Mouse (Mus musculus): ENCODE results near the gene Themis2.
"Not testable (repeated sequence)": the region's sequence is repeated elsewhere in the genome, so short reads cannot be mapped to it uniquely, and the experiment has no call there.

Gene Themis2

DNA sequence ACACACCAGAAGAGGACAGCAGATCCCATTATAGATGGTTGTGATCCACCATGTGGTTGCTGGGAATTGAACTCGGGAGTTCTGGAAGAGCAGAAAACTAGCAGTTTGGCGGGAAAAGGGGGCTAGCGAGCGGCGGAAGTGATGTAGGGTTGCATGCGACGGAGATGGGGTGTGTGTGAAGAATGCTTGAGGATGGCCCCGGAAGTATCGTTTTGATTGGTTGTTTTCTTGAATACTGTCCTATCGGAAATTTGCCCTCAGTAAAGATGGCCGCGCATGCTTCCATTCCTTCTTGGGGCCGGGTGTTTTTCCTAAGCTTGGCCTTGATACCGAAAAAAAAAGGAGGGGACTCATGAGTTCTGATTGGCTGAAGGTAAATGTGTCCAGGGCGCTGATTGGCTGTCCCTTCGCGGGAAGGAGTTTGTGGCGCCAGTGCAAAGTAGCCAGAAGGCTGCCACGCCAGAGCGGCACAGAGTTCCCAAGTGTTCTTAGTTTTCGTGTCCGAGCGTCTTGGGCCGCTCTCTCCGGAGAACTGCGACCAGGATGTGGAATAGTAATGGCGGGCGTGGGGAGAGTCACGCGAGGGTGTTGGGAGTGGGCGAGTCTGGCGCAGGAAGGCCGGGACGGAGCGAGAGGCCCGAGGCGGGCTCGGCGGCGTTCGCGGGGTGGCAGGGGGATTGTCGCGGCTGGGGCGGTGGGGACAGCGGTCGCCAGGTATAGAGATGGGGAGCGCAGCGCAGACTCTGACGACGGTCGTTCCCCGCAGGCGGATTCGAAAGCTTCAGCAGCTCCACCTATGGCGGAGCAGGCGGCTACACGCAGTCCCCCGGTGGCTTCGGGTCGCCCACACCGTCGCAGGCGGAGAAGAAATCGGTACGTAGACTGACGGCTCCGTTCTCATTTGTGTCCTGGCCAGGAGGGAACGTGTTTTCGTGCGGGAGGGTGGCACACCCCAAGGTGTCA is 28.0 kb downstream of the Themis2 start, which contains the start of gene Rpa2:
Rpa2 (plus strand) TSS at position 419 of the 963 bp plus-strand sequence.
- in situ Hi-C loops (cut with MboI; ENCODE audit: low pct_unique_long_range_greater_than_20kb in 1 of 2, low sequenced_read_pairs in 2 of 2, unreplicated experiment in 1 of 2): no loop called here

DNA sequence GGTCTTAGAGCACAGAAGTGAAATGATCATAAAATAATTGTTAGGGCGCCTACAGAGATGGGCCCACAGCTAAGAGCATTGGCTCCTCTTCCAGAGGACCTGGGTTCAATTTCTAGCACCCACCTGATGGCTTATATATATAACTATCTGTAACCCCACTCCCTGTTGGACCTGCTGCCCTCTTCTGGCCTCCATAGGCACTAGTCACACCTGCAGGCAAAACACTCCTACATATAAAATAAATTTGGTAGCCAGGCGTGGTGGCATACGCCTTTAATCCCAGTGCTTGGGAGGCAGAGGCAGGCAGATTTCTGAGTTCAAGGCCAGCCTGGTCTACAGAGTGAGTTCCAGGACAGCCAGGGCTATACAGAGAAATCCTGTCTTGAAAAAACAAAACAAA is 33.1 kb downstream of the Themis2 start:
- in situ Hi-C loops (cut with MboI; ENCODE audit: low pct_unique_long_range_greater_than_20kb in 1 of 2, low sequenced_read_pairs in 2 of 2, unreplicated experiment in 1 of 2): not testable (repeated sequence)

DNA sequence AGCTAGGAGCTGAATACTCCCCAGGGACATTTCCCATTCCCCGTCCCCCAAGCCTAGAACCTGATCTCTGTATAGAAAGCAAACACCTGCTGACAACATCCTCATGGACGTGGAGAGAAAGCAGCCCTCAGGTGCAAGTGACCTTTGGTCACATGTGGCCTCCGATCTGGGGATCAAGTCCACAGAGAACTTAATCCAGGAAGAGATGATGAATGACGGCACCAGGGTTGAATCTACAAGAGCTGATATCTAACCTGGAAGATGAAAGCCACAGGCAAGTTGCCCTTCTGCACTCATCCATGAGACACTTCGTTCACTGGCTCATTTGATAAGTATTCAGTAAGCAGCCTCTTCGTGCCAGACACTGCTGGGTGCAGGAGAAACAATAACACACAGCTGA is 33.6 kb downstream of the Themis2 start:
- in situ Hi-C loops (cut with MboI; ENCODE audit: low pct_unique_long_range_greater_than_20kb in 1 of 2, low sequenced_read_pairs in 2 of 2, unreplicated experiment in 1 of 2): no loop called here

DNA sequence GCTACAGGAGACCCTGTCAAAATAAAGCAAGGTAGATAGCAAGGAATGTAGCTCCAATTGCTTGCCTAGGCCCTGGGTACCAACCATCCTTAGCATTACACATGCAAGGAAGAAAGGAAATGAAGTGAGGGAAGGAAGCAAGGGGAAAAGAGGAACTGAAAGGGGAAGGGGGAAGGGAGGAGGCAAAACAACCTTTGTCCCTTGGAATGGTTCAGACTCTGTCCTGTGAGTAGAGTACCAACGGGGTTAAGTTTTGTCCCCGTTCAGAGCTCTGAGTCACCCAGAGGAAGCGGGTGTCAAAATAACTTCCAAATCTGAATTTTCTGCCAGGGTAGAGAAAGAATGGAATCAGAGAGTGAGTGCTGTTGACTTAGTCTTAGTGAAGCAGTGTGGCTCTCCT is 35.9 kb downstream of the Themis2 start:
- in situ Hi-C loops (cut with MboI; ENCODE audit: low pct_unique_long_range_greater_than_20kb in 1 of 2, low sequenced_read_pairs in 2 of 2, unreplicated experiment in 1 of 2): no loop called here

DNA sequence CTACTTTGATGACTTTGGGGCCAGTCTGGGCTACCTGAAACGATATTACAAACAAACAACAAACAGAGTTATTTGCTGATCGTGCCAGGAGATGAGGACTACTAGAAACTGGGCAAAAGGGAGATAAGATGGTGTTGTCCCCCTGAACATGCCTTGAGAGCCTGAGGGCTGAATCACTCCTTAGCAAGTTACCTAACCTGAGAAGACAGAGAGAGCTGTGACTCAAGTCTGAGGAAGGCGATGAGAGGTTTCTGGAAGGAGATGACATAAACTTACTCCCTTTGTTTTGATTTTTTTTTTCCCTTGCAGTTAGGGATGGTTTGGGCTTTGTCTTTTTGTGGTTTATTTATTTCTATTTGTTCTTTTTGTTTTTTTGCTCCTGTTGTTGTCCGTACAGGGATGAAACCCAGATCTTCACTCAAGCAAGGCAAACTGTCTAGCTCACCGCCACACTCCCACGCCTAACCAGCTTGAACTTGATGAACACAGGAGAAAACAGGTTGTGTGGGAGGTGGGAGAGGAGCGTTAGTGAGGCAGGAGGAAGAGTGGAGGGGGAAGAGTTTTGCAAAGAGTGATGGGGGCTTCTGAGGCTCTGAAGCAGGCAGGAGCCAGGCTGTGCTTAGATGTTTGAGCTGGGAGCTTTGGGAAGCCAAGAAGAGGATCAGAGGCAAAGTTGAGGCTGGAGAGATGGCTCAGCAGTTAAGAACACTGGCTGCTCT is 38.4 kb downstream of the Themis2 start:
- in situ Hi-C loops (cut with MboI; ENCODE audit: low pct_unique_long_range_greater_than_20kb in 1 of 2, low sequenced_read_pairs in 2 of 2, unreplicated experiment in 1 of 2): no loop called here

DNA sequence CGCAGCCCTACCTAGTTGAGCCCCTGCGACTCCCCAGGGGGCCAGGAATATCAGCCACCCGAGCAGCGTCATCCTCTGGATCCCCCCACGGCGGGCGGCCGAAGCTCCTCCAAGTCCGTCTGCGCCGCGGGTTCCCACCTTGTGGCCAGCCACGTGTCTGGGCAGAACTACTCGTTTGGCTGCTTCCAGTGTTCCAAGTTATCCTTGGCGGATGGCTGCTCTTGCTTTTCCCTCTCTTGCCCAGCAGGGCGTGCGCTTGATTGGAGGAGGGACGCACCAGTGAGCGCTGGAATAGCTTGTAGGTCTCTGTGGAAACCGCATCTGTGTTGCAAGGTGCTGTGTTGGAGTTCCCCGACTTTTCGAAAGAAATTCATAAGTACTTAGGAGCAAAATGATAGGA is 39.2 kb downstream of the Themis2 start, which contains the start of gene Smpdl3b:
Smpdl3b (minus strand) TSS at position 279 of the 400 bp plus-strand sequence.
- in situ Hi-C loops (cut with MboI; ENCODE audit: low pct_unique_long_range_greater_than_20kb in 1 of 2, low sequenced_read_pairs in 2 of 2, unreplicated experiment in 1 of 2): no loop called here

DNA sequence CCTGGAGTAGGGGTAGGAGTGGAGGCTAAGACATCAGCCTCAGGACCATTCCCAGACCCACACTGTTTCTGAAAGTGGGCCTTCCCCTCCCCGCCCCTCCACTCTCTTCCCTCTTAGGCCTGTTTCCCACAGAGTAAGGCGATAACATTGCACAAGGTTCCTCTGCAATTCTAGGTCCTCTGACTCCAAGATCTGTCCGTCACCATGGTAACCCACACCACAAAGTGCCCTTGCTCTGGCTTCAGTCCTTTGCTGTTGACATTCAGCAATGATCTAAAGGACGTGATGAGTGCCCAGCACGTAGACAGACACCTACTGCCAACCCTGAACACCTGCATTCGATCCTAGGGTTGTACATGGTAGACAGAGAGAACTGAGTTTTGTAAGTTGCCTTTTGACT is 43.2 kb downstream of the Themis2 start:
- in situ Hi-C loops (cut with MboI; ENCODE audit: low pct_unique_long_range_greater_than_20kb in 1 of 2, low sequenced_read_pairs in 2 of 2, unreplicated experiment in 1 of 2): no loop called here

DNA sequence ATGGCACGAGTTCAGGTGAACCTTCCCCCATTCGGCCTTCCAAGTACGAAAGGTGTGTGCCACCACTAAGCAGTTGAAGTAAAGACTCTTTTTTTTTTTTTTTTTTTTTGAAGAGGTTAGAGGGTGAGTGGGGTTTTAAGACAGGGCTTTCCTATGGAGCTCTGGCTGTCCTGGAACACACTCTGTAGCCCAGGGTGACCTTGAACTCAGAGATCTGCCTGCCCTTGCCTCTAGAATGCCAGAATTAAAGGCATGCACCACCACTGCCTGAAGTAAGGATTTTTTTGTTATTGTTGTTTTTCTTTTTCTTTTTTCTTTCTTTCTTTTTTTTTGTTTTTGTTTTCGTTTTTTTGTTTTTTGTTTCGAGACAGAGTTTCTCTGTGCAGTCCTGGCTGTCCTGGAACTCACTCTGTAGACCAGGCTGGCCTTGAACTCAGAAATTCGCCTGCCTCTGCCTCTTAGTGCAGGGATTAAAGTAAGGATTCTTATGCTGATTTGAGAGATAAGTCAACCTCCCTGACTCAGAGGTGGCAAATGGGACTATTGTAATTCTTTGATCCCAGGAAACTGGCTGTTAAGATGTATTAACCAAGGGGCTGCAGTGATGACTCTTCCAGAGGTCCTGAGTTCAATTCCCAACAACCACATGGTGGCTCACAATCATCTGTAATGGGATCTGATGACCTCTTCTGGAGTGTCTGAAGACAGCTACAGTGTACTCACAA is 46.8 kb downstream of the Themis2 start:
- in situ Hi-C loops (cut with MboI; ENCODE audit: low pct_unique_long_range_greater_than_20kb in 1 of 2, low sequenced_read_pairs in 2 of 2, unreplicated experiment in 1 of 2): no loop called here

DNA sequence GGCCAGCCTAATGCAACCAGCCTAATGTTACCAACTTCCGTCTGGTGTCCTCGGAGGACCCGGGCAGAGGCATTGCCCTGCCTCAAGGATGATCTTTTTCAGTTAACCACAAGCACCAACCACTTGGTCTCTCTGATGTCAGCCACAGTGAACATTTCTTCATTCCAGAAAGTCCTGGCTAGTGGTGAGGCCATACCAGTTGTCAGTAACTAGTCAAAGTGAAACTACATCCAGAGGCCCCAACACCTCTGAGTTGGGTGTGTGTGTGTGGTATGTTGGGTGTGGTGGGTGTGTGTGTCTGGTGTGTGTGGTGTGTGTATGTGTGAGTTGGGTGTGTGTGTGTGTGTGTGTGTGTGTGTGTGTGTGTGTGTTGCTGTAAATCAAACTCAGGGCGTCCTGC is 47.4 kb downstream of the Themis2 start:
- in situ Hi-C loops (cut with MboI; ENCODE audit: low pct_unique_long_range_greater_than_20kb in 1 of 2, low sequenced_read_pairs in 2 of 2, unreplicated experiment in 1 of 2): no loop called here

DNA sequence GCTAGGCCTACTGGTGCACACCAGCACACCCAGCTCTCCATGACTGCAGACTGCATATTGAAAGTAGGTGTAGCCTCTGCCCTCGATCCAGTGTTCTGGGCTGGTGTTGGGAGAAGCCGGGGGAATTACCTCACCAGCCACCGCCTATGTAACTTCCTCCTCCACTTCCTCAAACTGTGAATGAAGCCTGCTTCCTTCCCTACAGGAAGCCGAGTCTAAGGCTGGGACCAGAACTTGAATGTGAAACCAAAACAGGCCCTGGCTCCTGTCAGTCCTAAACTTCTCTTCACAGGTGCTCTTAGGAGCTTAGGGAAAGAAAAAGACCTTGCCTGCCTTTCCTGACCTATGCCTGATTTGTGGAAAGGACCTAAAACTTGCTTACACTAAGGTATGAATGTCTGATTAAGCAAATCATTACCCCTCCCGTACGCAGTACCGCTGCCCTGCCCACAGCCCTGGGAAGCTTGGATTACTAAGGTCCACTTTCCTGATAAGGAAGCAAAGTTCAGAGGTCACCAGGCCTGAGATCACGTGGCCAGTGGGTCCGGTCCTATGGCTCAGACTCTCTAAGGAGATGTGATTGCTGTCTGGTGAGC is 48.4 kb downstream of the Themis2 start:
- in situ Hi-C loops (cut with MboI; ENCODE audit: low pct_unique_long_range_greater_than_20kb in 1 of 2, low sequenced_read_pairs in 2 of 2, unreplicated experiment in 1 of 2): no loop called here

DNA sequence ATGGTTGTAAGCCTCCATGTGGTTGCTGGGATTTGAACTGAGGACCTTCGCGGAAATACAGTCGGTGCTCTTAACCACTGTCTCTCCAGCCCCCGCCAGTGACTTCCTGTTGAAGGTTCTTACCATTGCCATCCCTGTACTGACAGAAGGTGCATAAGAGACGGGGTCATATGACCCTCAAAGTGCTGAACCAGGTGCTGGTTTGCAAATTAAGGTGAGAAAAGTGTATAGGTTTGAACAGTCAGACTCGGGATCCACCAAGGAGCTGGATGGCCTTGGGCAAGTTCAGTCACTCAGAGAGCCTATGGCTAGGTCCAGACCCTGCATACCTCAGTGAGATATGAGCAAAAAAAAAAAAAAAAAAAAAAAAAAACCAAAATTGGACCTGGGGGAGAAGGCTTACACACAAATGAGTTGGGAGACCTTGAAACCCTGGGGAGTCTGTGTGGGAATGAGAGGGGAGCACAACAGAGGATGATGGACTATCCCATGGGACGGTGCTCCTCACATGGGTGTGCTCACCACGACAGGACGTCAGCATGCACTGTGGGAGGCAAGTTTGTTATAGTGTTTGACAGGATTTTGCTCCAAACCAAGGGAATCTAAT is 49.2 kb downstream of the Themis2 start:
- in situ Hi-C loops (cut with MboI; ENCODE audit: low pct_unique_long_range_greater_than_20kb in 1 of 2, low sequenced_read_pairs in 2 of 2, unreplicated experiment in 1 of 2): no loop called here

DNA sequence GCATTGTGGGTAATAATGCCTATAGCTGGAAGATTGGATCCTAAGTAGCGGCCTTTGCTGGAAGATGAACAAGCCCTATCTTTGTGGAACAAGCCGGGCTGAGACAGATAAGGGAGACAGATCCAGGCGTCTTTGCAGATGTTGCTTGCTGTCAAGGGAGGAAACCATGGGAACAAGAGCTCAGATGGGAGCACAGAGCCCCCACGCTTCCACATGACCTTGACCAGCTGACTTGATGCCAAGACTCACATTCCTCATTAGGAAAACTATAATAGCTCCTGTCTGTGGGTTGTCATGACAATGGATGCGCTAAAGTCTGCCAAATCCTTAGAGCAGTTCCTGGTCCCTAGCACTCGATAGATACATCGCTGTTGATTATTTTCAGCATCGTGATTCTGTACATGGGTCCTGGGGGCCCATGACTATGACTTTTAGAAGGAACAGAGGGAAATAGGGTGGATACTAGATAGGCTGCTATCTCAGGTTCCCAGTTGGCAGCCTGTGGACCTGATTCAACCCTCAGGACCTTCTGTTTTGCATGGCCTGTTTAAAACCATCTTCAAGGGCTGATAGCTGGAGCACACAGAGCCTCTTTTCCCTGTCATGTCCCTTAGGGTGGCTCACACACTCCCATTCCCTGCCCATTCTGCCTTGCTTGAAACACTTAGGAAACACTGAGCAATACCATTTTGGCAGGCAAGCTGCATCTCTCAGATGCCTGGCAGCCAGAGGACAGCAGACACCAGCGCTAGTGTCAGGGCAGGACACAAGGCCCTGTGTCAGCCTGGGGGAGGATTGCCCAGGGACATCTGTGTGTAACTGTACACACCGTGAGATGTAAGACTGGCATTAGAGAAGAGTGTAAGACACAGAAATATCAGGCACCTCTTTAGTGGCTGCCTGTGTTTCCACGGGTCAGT is 51.9 kb downstream of the Themis2 start:
- in situ Hi-C loops (cut with MboI; ENCODE audit: low pct_unique_long_range_greater_than_20kb in 1 of 2, low sequenced_read_pairs in 2 of 2, unreplicated experiment in 1 of 2): no loop called here

DNA sequence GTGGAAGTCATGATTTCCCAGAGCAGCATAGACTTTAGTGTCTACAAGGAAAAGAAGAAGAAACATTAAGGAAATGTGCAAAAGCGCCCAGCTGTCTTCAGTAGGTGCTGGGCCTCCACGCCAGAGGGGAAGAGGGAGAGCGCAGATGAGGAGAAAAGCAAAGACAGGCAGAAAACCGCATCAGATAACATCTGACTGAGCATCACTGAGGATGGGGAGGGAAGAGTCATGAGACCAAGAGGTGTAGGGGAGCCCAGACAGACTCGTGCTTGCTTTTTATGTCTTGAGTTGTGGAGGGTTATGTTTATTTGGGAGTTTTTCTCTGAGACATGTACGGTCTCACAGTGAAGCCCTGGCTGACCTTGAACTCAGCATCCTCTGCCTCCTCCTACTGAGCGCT is 54.7 kb downstream of the Themis2 start:
- in situ Hi-C loops (cut with MboI; ENCODE audit: low pct_unique_long_range_greater_than_20kb in 1 of 2, low sequenced_read_pairs in 2 of 2, unreplicated experiment in 1 of 2): no loop called here

DNA sequence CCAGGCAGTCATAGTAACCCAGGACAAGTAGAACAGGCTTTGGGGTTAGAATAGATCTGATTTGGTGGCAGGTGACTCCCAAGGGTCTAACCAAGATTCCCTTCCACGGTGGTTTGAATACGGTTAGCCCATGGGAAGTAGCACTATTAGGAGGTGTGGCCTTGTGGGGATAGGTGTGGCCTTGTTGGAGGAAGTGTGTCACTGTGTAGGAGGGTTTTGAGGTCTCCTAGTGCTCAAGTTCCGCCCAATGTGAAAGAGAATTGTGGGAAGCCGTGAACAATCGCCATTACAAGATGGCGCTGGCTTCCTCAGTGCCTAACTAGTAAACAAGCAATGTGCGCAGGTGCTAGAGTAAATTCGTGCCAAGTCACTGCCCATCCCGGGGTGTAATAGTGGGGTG is 59.0 kb downstream of the Themis2 start:
- in situ Hi-C loops (cut with MboI; ENCODE audit: low pct_unique_long_range_greater_than_20kb in 1 of 2, low sequenced_read_pairs in 2 of 2, unreplicated experiment in 1 of 2): not testable (repeated sequence)

DNA sequence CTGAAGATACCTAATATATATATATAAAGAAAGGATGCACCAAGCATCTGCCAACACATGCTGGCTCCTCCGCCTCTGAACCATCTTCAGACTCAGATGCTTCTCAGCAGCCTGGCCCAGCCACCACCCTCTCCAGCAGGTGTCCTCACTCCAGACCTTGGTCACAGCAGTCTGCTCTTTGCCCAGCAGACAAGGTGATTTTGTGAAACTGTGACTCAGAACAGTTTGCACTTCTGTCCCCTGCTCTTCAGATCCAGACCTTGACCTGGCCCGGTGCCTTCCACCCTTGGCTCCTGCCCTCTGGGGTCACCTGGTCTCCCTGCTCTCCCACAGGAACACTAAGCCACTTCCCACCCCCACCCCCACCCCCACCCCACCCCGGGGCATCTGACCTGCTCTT is 60.3 kb downstream of the Themis2 start:
- in situ Hi-C loops (cut with MboI; ENCODE audit: low pct_unique_long_range_greater_than_20kb in 1 of 2, low sequenced_read_pairs in 2 of 2, unreplicated experiment in 1 of 2): no loop called here

DNA sequence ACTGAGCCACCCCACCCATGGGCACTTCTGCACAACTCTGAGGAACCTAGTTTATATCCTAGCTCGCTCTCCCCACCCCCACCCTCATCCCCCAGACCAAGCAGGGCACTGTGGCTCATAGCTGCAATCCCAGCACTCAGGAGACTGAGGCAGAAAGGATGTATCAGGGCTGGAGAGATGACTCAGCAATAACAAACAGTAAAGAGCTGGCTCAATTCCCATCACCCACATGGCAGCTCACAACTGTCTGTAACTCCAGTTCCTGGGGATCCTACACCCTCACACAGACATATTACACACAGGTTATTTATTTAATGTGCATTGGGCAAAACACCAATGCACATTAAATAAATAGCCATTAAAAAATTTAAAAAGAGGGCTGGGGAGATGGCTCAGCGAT is 60.8 kb downstream of the Themis2 start:
- in situ Hi-C loops (cut with MboI; ENCODE audit: low pct_unique_long_range_greater_than_20kb in 1 of 2, low sequenced_read_pairs in 2 of 2, unreplicated experiment in 1 of 2): no loop called here

DNA sequence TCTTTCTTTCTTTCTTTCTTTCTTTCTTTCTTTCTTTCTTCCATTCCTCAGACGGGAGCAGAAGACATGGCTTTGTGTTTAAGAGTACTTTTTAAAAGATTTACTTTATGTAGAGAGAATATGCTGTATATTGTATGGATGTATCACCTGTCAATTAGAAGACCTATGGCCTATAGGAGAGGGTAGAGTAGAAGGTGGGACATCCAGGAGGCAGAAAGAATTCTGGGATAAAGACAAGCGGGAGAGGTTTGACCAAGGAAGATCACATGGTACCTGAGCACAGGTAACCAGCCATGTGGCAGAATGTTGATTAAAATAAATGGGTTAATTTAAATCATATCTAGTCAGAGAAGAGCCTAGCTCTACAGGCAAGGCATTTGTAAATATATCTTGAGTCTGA is 61.4 kb downstream of the Themis2 start:
- in situ Hi-C loops (cut with MboI; ENCODE audit: low pct_unique_long_range_greater_than_20kb in 1 of 2, low sequenced_read_pairs in 2 of 2, unreplicated experiment in 1 of 2): no loop called here

All from mouse embryonic stem cell (cell line).